Mouse (Mus musculus) neural tube, embryonic 12.5 days (tissue): ENCODE data around the gene H2-M10.3. TPM values are rescaled to one million over a fixed set of nuclear protein-coding genes. Genes with fewer than 3 reads are reported as not detected.

Source experiments
- polyA plus RNA-seq: library from polyadenylated mRNA; unstranded; fragments of >200 nt; fragmentation: Nextera tagmentation; extraction: Ambion mirVana; gene quantifications from 2 replicates; pipeline ENCODE4 v1.2.1, GENCODE M21; 2016

The H2-M10.3 gene
- polyA plus RNA-seq, 1 experiment from 2014 or later, result not detected

Other genes with a start within 250 kb of the H2-M10.3 start
- not detected in 2 replicates for gene Gm19684, start 246.7 kb downstream of the H2-M10.3 start, polyA plus RNA-seq
- gene Gm7030, start 239.0 kb downstream of the H2-M10.3 start, polyA plus RNA-seq, result not detected in 2 replicates
- gene Gm8909, start 199.9 kb downstream of the H2-M10.3 start, polyA plus RNA-seq, result 0.25 TPM in 1 of 2 replicates, not detected in the other
- gene H2-T3, start 178.1 kb downstream of the H2-M10.3 start, polyA plus RNA-seq, result not detected in 2 replicates
- 84.2 and 94.0 TPM in 2 replicates for gene Rpp21, start 110.3 kb downstream of the H2-M10.3 start, polyA plus RNA-seq
- 25.4 and 27.5 TPM in 2 replicates for gene Trim39, start 96.2 kb downstream of the H2-M10.3 start, polyA plus RNA-seq
- gene H2-M10.2, start 81.9 kb downstream of the H2-M10.3 start, polyA plus RNA-seq, result not detected in 2 replicates
- not detected in 2 replicates for gene H2-M10.1, start 42.3 kb downstream of the H2-M10.3 start, polyA plus RNA-seq
- gene H2-M10.4, start 93.9 kb upstream of the H2-M10.3 start, polyA plus RNA-seq, result not detected in 2 replicates
- gene H2-M11, start 178.7 kb upstream of the H2-M10.3 start, polyA plus RNA-seq, result 0.25 TPM in 1 of 2 replicates, not detected in the other